Mouse (Mus musculus): Measurements from ENCODE around the gene Inpp5f. TPM values are rescaled to one million over a fixed set of nuclear protein-coding genes. Genes with fewer than 3 reads are reported as not detected.

Inpp5f gene
- polyA plus RNA-seq, 1 experiment, result 7.7 TPM

DNA sequence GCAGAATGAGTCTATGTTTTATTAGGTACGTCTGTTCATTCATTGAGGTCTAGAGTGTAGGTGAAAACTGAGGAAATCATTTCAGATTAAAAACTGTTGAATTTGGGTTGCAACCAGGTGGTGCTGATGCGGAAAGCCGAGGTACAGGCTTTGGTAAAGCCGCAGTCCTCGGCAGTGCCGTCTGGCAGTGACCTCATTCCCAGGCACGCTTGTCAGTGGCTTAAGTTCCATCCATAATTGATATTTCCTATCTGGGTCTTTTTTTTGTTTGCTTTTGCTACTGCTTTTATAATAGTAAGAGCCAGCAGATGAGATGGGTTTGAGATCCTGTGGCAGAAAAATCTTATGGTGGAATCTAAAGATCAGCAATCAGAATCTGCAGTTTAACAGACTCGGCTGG is 78.2 kb downstream of the Inpp5f start:
- no peak for TF ChIP-seq GATA1 (IDR thresholded peaks at IDR 0.05; ENCODE audit: low read length)

- no peak for TF ChIP-seq GATA1 (IDR thresholded peaks at IDR 0.05; ENCODE audit: low read length)
Observed at GRCm38 (mm10) chr7:128690070-128690469, 78.9 kb downstream of the Inpp5f start.

DNA sequence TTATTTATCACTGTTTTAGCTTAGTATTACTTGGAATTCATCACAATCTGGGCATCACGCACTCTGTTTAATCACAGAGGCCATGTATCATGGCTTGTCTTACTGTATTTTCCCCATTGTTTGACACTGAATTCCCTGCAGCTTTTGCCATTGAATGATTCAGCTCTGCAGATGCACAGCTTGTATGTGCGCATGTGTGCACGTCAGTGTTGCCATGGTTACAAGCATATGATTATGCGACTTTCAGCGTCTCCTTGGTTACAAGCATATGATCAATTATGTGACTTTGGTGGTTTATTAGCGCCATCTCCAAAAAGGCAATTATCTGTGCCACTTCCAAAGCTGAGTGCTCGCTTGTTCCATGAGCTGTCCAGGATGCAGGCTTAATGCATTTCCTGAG is 79.7 kb downstream of the Inpp5f start:
- TF ChIP-seq GATA1 (IDR thresholded peaks at IDR 0.05; ENCODE audit: low read length), result no peak

- no peak for TF ChIP-seq GATA1 (IDR thresholded peaks at IDR 0.05; ENCODE audit: low read length)
Observed at GRCm38 (mm10) chr7:128692163-128692562, 81.0 kb downstream of the Inpp5f start.

DNA sequence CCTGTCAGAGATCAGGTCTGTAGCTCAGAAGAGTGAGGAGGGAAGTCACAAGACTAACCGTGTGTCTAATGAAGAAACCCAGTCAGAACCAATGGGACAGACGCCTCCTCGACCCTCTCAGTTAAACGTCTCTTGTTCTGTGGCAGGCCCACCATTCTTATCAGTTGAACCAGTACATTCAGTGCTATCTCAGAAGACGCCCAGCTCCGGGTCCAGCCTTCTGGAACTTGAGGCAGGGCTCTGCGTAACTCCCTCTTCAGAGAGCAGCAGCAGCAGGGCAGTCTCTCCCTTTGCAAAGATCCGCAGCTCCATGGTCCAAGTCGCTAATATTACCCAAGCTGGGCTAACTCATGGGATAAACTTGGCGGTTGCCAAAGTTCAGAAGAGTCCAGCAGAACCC is 83.7 kb downstream of the Inpp5f start:
- TF ChIP-seq GATA1 (IDR thresholded peaks at IDR 0.05; ENCODE audit: low read length), result no peak

GRCm38 (mm10) chr7:128705735-128706134 is 94.6 kb downstream of the Inpp5f start:
- no peak for TF ChIP-seq GATA1 (IDR thresholded peaks at IDR 0.05; ENCODE audit: low read length)

DNA sequence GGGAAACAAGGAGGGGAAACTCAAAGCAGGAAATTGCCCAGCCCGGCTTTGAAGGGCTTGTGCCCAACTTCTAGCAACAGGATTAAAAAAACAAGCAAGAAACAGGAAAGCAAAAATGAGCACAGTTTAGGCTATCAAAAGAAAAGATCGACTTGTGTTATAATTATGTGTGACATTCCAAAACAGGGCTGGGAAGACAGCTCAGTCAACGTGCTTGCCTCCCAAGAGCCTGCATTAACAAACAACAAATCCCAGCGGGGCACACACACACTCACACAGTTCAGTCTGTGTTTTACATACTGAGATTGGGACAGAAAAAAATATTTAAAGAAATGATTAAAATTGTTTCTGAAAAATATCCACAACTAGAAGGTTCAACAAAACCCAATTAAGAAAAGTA is 106.9 kb downstream of the Inpp5f start:
- TF ChIP-seq GATA1 (IDR thresholded peaks at IDR 0.05; ENCODE audit: low read length), result no peak

GRCm38 (mm10) chr7:128724761-128725160 is 113.6 kb downstream of the Inpp5f start:
- TF ChIP-seq GATA1 (IDR thresholded peaks at IDR 0.05; ENCODE audit: low read length), result no peak

GRCm38 (mm10) chr7:128725189-128725588 is 114.1 kb downstream of the Inpp5f start:
- TF ChIP-seq GATA1 (IDR thresholded peaks at IDR 0.05; ENCODE audit: low read length), result no peak

- TF ChIP-seq GATA1 (IDR thresholded peaks at IDR 0.05; ENCODE audit: low read length), result no peak
Observed at GRCm38 (mm10) chr7:128726999-128727398, 115.9 kb downstream of the Inpp5f start.

DNA sequence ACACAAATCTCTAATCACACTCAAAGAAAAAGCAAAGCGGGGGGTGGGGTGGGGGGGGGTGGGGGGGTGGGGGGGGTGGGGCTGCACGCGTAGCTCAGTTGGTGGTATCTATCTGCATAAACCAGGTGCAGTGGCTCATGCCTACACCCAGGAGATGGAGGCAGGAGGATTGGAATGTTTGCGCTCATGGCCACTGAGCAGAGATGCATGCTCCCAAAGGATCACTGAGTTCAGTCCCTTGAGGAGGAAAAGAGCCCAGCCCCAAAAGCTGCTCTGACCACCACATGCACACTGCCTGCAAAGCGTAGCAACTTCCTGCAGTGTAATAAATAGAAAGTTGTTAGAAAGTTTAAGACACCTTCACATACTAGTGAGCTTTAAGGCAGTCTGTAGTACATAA is 116.6 kb downstream of the Inpp5f start:
- no peak for TF ChIP-seq GATA1 (IDR thresholded peaks at IDR 0.05; ENCODE audit: low read length)

DNA sequence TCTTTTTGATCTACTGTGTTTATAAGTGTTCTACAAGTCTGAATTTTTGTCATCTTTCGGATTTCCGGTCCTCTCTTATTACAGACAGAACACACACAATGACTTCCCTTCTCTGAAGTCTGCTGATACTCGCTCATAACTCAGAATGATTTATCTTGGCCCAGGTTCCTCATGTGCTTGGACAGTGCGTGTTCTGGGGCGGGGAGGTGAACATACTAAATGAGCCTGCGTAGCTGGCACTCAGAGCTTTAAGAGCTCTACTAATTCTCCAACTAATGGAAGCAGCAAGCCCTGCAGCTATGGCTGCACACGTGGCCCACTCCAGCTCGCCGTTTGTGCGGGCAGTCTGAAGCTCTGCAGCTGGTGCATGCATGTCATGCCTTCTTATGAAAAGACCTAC is 117.6 kb downstream of the Inpp5f start:
- TF ChIP-seq GATA1 (IDR thresholded peaks at IDR 0.05; ENCODE audit: low read length), result no peak

DNA sequence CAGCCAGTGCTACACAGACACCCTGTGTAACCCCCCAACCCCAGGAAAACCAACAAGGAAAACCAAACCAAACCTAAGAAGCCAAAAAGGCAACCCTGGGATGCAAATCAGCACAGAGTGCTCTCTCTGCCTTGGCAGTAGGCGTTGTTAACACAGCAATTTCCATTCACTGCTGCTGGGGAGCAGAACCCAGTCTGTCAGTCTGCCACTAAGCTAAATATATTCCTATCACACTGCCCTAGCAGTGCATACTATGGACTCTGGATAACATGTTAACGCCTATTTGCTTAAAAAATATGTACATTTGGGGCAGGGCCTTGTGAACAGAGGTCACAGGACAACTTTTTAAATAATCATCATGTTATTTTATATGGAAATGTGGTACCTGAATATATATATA is 120.5 kb downstream of the Inpp5f start:
- no peak for TF ChIP-seq GATA1 (IDR thresholded peaks at IDR 0.05; ENCODE audit: low read length)

DNA sequence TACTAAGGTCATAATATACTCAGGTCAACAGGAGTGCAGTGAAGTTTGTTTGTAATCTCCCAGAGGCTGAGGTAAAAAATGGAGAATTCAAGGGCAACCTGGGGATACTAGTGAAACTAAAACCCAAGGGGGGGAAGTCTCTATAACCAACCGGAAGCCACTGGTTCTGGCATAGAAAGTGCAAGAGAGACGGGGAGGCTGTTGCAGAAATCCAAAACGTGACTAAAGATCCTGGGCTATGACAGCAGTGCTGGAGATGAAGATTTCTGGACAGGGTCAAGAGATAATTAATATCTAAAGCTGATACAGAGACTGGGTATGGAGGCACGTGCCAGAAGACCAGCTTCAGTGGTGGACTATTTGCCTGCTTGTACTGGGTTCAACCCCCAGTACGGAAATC is 126.9 kb downstream of the Inpp5f start:
- no peak for TF ChIP-seq GATA1 (IDR thresholded peaks at IDR 0.05; ENCODE audit: low read length)

GRCm38 (mm10) chr7:128739116-128739461 is 128.0 kb downstream of the Inpp5f start:
- TF ChIP-seq GATA1 (IDR thresholded peaks at IDR 0.05; ENCODE audit: low read length), result no peak

- TF ChIP-seq GATA1 (IDR thresholded peaks at IDR 0.05; ENCODE audit: low read length), result no peak
Observed at GRCm38 (mm10) chr7:128739462-128740277, 128.5 kb downstream of the Inpp5f start.

GRCm38 (mm10) chr7:128740334-128740733 is 129.2 kb downstream of the Inpp5f start, which contains the start of gene Mcmbp:
TSS of gene Mcmbp (minus strand) at chr7:128740495.
- TF ChIP-seq GATA1 (IDR thresholded peaks at IDR 0.05; ENCODE audit: low read length), result no peak

Measured in G1E-ER4 (cell line).